In genomic region chr17:62178612-62179210, GRCm38 (mm10) we compare ENCODE assay signal across 26 mouse cellular contexts.
"Had no signal": no experiment of that assay in that cellular context is flagged by ENCODE, and none has a peak within 500 bp of the region (broad histone marks: within the 10 kb centered on the region; RNA-seq: fewer than 3 reads in every experiment).

No protein-coding gene starts in this region.

- H3K4me2 ChIP-seq: heart, embryonic 12.5 days; hindbrain, embryonic 12.5 days; hindbrain, embryonic 14.5 days; intestine, embryonic 15.5 days; kidney, embryonic 15.5 days; limb, embryonic 12.5 days had no signal

- ATAC-seq: hindbrain, embryonic 16.5 days; inflammation-experienced regulatory T-cells, adult 6 months; intestine, embryonic 15.5 days; intestine, postnatal 0 days had no signal

- H3K4me1 ChIP-seq: heart, embryonic 10.5 days; hindbrain, embryonic 10.5 days; hindbrain, embryonic 12.5 days; intestine, embryonic 15.5 days; kidney, embryonic 15.5 days; limb, embryonic 10.5 days; limb, embryonic 12.5 days had no signal

- H3K27ac ChIP-seq: heart, adult 2 months; heart, embryonic 10.5 days; hindbrain, embryonic 10.5 days; hindbrain, embryonic 12.5 days; hindbrain, embryonic 14.5 days; intestine, embryonic 15.5 days; kidney, embryonic 15.5 days; layer of hippocampus, adult 2 months; left cerebral cortex, adult 2 months; limb, embryonic 10.5 days; limb, embryonic 12.5 days had no signal

- H3K36me3 ChIP-seq: heart, embryonic 10.5 days; heart, embryonic 12.5 days; hindbrain, embryonic 10.5 days; hindbrain, embryonic 12.5 days; intestine, embryonic 15.5 days; kidney, embryonic 15.5 days; limb, embryonic 10.5 days; limb, embryonic 12.5 days had no signal

- DNase-seq: gastrocnemius, postnatal 14 days; gastrocnemius, postnatal 36 days; heart, adult 11 months; heart, adult 2 months; heart, postnatal 10 days; heart, postnatal 4 days; kidney, adult 18-20 months; kidney, adult 9 months; kidney, postnatal 10 days; kidney, postnatal 25 days; kidney, postnatal 4 days; liver had no signal

- H3K9ac ChIP-seq: heart, embryonic 12.5 days; hindbrain, embryonic 12.5 days; hindbrain, embryonic 14.5 days; intestine, embryonic 15.5 days; kidney, embryonic 15.5 days; limb, embryonic 12.5 days had no signal

- H3K27me3 ChIP-seq: heart, embryonic 12.5 days; hindbrain, embryonic 12.5 days; intestine, embryonic 15.5 days; kidney, embryonic 15.5 days; limb, embryonic 12.5 days had no signal

- H3K9me3 ChIP-seq: heart, embryonic 10.5 days; heart, embryonic 12.5 days; hindbrain, embryonic 10.5 days; hindbrain, embryonic 12.5 days; intestine, embryonic 15.5 days; kidney, embryonic 15.5 days; limb, embryonic 10.5 days; limb, embryonic 12.5 days had no signal

- H3K4me3 ChIP-seq: heart, adult 2 months; heart, embryonic 10.5 days; heart, embryonic 12.5 days; hindbrain, embryonic 10.5 days; hindbrain, embryonic 12.5 days; intestine, embryonic 15.5 days; kidney, embryonic 15.5 days; layer of hippocampus, adult 2 months; left cerebral cortex, adult 2 months; limb, embryonic 10.5 days; limb, embryonic 12.5 days had no signal
